Mouse (Mus musculus) kidney, adult 2 months (tissue): Measurements from ENCODE around the gene Col6a5. TPM values are rescaled to one million over a fixed set of nuclear protein-coding genes. Genes with fewer than 3 reads are reported as not detected.
A peak's percentile ranks its signal among the peaks of the same experiment; 100 is the strongest.

Source experiments
- DNase-seq: peaks from one replicate; pipeline ENCODE4 v3.0.0; 2021
- H3K27ac ChIP-seq: fragments of 200-500 bp; 2 replicates; pipeline ENCODE4 v1.5.1; 2012; ENCODE audit warnings: low read depth, low read length, control low read depth, inconsistent platforms; ENCODE audit not compliant: insufficient read depth
- H3K27me3 ChIP-seq: fragments of 200-500 bp; replicated peaks from 2 replicates; pipeline ENCODE4 v1.6.1; 2012; ENCODE audit warnings: mild to moderate bottlenecking, moderate library complexity, low read length, inconsistent platforms; ENCODE audit not compliant: control insufficient read depth, insufficient read depth
- H3K36me3 ChIP-seq: fragments of 200-500 bp; 2 replicates; pipeline ENCODE4 v1.6.1; 2012; ENCODE audit warnings: mild to moderate bottlenecking, moderate library complexity, low read length, inconsistent platforms; ENCODE audit not compliant: control insufficient read depth, insufficient read depth
- H3K4me1 ChIP-seq: fragments of 200-500 bp; 2 replicates; pipeline ENCODE4 v1.6.1; 2011; ENCODE audit warnings: low read length; ENCODE audit not compliant: control insufficient read depth, insufficient read depth
- H3K4me3 ChIP-seq: fragments of 200-500 bp; 2 replicates; pipeline ENCODE4 v1.5.1; 2011; ENCODE audit warnings: mild to moderate bottlenecking, low read depth, low read length, control low read depth; ENCODE audit not compliant: insufficient read depth
- CTCF ChIP-seq: fragments of 200-500 bp; conservative IDR thresholded peaks from 2 replicates; pipeline ENCODE4 v1.5.1; 2011; ENCODE audit warnings: low read depth, mild to moderate bottlenecking, control low read depth, low read length, moderate library complexity, mixed read lengths; ENCODE audit not compliant: insufficient read depth, insufficient read length
- POLR2A ChIP-seq: fragments of 200-500 bp; IDR thresholded peaks from one replicate; pipeline ENCODE4 v1.6.1; 2011; ENCODE audit warnings: low read depth, low read length, control low read depth
- WGBS: fragments of 180-500 bp; shearing (Covaris S2); methylation state at CpG from one replicate; pipeline ENCODE4 v1.1.7; 2018; 5-methylcytosine and 5-hydroxymethylcytosine counted together
- polyA plus RNA-seq: library from polyadenylated mRNA; depleted of rRNA; stranded (reverse); fragments of >200 nt; gene quantifications from 2 replicates; pipeline ENCODE4 v1.2.3, GENCODE M21; 2012

Col6a5 gene
- polyA plus RNA-seq, 1 experiment = 0.34 TPM

GRCm38 (mm10) chr9:105910166-105910565, 50.3 kb downstream of the Col6a5 start:
- Histone ChIP-seq H3K27me3 (no peaks in the 10 kb centered on the region), H3K4me3 (no peak overlapping the region), H3K4me1 (no peaks in the 10 kb centered on the region), H3K36me3 (no peaks in the 10 kb centered on the region), H3K27ac (no peak overlapping the region)
- 87% methylated on average over 2 of the region's 2 CpGs for WGBS
- TF ChIP-seq CTCF (no peak), POLR2A (no peak)
- no peak for DNase-seq

GRCm38 (mm10) chr9:105909352-105909751, 51.1 kb downstream of the Col6a5 start:
- Histone ChIP-seq H3K4me1 (no peaks in the 10 kb centered on the region), H3K27ac (no peak overlapping the region), H3K36me3 (no peaks in the 10 kb centered on the region), H3K4me3 (no peak overlapping the region), H3K27me3 (no peaks in the 10 kb centered on the region)
- TF ChIP-seq POLR2A (no peak), CTCF (no peak)
- DNase-seq = no peak
- 63% methylated on average over 2 of the region's 2 CpGs for WGBS

GRCm38 (mm10) chr9:105907411-105907810, 53.0 kb downstream of the Col6a5 start:
- no peak overlapping the region for H3K27ac ChIP-seq
- no peaks in the 10 kb centered on the region for H3K27me3 ChIP-seq
- H3K36me3 ChIP-seq = no peaks in the 10 kb centered on the region
- TF ChIP-seq POLR2A = no peak
- H3K4me1 ChIP-seq = no peaks in the 10 kb centered on the region
- H3K4me3 ChIP-seq = no peak overlapping the region
- DNase-seq = no peak
- WGBS = 76% methylated on average over 6 of the region's 6 CpGs

GRCm38 (mm10) chr9:105887521-105887920, 72.9 kb downstream of the Col6a5 start:
- no peak overlapping the region for H3K27ac ChIP-seq
- 39% methylated on average over 2 of the region's 2 CpGs for WGBS
- H3K27me3 ChIP-seq = no peaks in the 10 kb centered on the region
- H3K4me1 ChIP-seq = no peaks in the 10 kb centered on the region
- no peaks in the 10 kb centered on the region for H3K36me3 ChIP-seq
- no peak for DNase-seq
- no peak overlapping the region for H3K4me3 ChIP-seq
- TF ChIP-seq CTCF (no peak), POLR2A (no peak)

- TF ChIP-seq POLR2A (no peak), CTCF (no peak)
- Histone ChIP-seq H3K27ac (no peak overlapping the region), H3K4me1 (no peaks in the 10 kb centered on the region), H3K36me3 (no peaks in the 10 kb centered on the region), H3K27me3 (no peaks in the 10 kb centered on the region), H3K4me3 (no peak overlapping the region)
- no peak for DNase-seq
- 81% methylated on average over 17 of the region's 17 CpGs for WGBS
Measured at GRCm38 (mm10) chr9:105884656-105885430, 75.6 kb downstream of the Col6a5 start.

GRCm38 (mm10) chr9:105880743-105881142, 79.7 kb downstream of the Col6a5 start:
- Histone ChIP-seq H3K27me3 (no peaks in the 10 kb centered on the region), H3K27ac (no peak overlapping the region), H3K4me1 (no peaks in the 10 kb centered on the region), H3K36me3 (no peaks in the 10 kb centered on the region), H3K4me3 (no peak overlapping the region)
- TF ChIP-seq CTCF = no peak
- no peak for TF ChIP-seq POLR2A
- peak; percentile 90 for DNase-seq
- 32% methylated on average over 4 of the region's 4 CpGs for WGBS

GRCm38 (mm10) chr9:105878365-105879108, 81.9 kb downstream of the Col6a5 start:
- TF ChIP-seq CTCF (no peak), POLR2A (no peak)
- no peak for DNase-seq
- no peak overlapping the region for H3K27ac ChIP-seq
- 55% methylated on average over 11 of the region's 11 CpGs for WGBS
- no peaks in the 10 kb centered on the region for H3K4me1 ChIP-seq
- no peaks in the 10 kb centered on the region for H3K36me3 ChIP-seq
- no peaks in the 10 kb centered on the region for H3K27me3 ChIP-seq
- no peak overlapping the region for H3K4me3 ChIP-seq
